Comparison of ENCODE assay signal across 7 mouse cellular contexts in genomic region chr19:45081279-45081678, GRCm38 (mm10). TPM values are rescaled to one million over a fixed set of nuclear protein-coding genes. Genes with fewer than 3 reads are reported as not detected.
A peak's percentile ranks its signal among the peaks of the same experiment; 100 is the strongest.
DNase-seq lines count a peak whose midpoint lies in the region; ATAC-seq and TF ChIP-seq lines count a peak whose summit lies in the region.

No protein-coding gene starts in this region.

- 0% methylated on average over 5 of the region's 5 CpGs for WGBS in forebrain, embryonic 12.5 days
- 0% methylated on average over 5 of the region's 5 CpGs for WGBS in hindbrain, embryonic 10.5 days
- WGBS in midbrain, embryonic 11.5 days, result 0% methylated on average over 5 of the region's 5 CpGs

- no peaks in the 10 kb centered on the region for H3K9me3 ChIP-seq in forebrain, embryonic 12.5 days
- H3K9me3 ChIP-seq in hindbrain, embryonic 10.5 days, result no peaks in the 10 kb centered on the region
- no peaks in the 10 kb centered on the region for H3K9me3 ChIP-seq in midbrain, embryonic 11.5 days (ENCODE audit: control insufficient read depth, low read length)

- peaks cover 99% of the 10 kb centered on the region for H3K27me3 ChIP-seq in forebrain, embryonic 12.5 days
- peaks cover 100% of the 10 kb centered on the region for H3K27me3 ChIP-seq in hindbrain, embryonic 10.5 days (ENCODE audit: insufficient read depth, poor library complexity, severe bottlenecking)
- H3K27me3 ChIP-seq in midbrain, embryonic 11.5 days (ENCODE audit: control insufficient read depth, insufficient read depth, low read length), result peaks cover 52% of the 10 kb centered on the region

- intact Hi-C loops in left cerebral cortex, postnatal 36 days (cut with DNase I), result loop anchor here (2.0 kb wide), 1 partner anchor 78 kb away; no protein-coding TSS in a partner anchor

- H3K4me1 ChIP-seq in forebrain, embryonic 12.5 days, result peaks cover 33% of the 10 kb centered on the region
- peaks cover 65% of the 10 kb centered on the region for H3K4me1 ChIP-seq in hindbrain, embryonic 10.5 days (replicated peaks)
- H3K4me1 ChIP-seq in midbrain, embryonic 11.5 days (ENCODE audit: control insufficient read depth, insufficient read depth, low read length), result peaks cover 24% of the 10 kb centered on the region

- no peak for TF ChIP-seq POLR2A in brain, embryonic 14.5 days (IDR thresholded peaks at IDR 0.05; ENCODE audit: borderline replicate concordance, extremely low read depth, insufficient read depth, insufficient read length, poor library complexity, severe bottlenecking)

- ATAC-seq in forebrain, embryonic 12.5 days (ENCODE audit: low FRiP score), result no peak
- no peak for ATAC-seq in midbrain, embryonic 11.5 days (ENCODE audit: low FRiP score)

- peak; percentile 93 for TF ChIP-seq CTCF in brain, embryonic 14.5 days (IDR thresholded peaks at IDR 0.05; ENCODE audit: borderline replicate concordance, extremely low read depth, insufficient read depth, insufficient read length)

- H3K36me3 ChIP-seq in forebrain, embryonic 12.5 days (replicated peaks), result no peaks in the 10 kb centered on the region
- no peaks in the 10 kb centered on the region for H3K36me3 ChIP-seq in hindbrain, embryonic 10.5 days
- no peaks in the 10 kb centered on the region for H3K36me3 ChIP-seq in midbrain, embryonic 11.5 days (ENCODE audit: control insufficient read depth, insufficient read depth, low read length)

- peak overlapping the region; percentile 51 for H3K4me2 ChIP-seq in forebrain, embryonic 12.5 days
- peak overlapping the region; percentile 27; the same call in 1 of the 2 replicates for H3K4me2 ChIP-seq in midbrain, embryonic 11.5 days

- H3K27ac ChIP-seq in forebrain, embryonic 12.5 days, result no peak overlapping the region
- H3K27ac ChIP-seq in hindbrain, embryonic 10.5 days, result no peak overlapping the region
- H3K27ac ChIP-seq in midbrain, embryonic 11.5 days (ENCODE audit: low read depth, low read length), result no peak overlapping the region

- peak; percentile 79 for DNase-seq in MN1 (ENCODE audit: low spot score)
- peak; percentile 79 for DNase-seq in brain, embryonic 14.5 days (ENCODE audit: low read depth)
- DNase-seq in hindbrain, embryonic 10.5 days (ENCODE audit: low spot score), result peak; percentile 82
- peak; percentile 52 to 57 for DNase-seq in left cerebral cortex, postnatal 36 days (ENCODE audit: low spot score in 2 of 2)
- peak; percentile 99 for DNase-seq in midbrain, embryonic 11.5 days (ENCODE audit: low spot score, missing footprints)
- DNase-seq in spleen, postnatal 10 days (ENCODE audit: low spot score in 2 of 2), result peak; percentile 75 to 82

- peak overlapping the region; percentile 31 for H3K4me3 ChIP-seq in forebrain, embryonic 12.5 days (replicated peaks)
- H3K4me3 ChIP-seq in hindbrain, embryonic 10.5 days, result peak overlapping the region; percentile 44
- H3K4me3 ChIP-seq in midbrain, embryonic 11.5 days (ENCODE audit: low read depth, low read length), result no peak overlapping the region

- H3K9ac ChIP-seq in forebrain, embryonic 12.5 days, result no peak overlapping the region
- no peak overlapping the region for H3K9ac ChIP-seq in midbrain, embryonic 11.5 days (ENCODE audit: low read length)

RNA-seq across cellular contexts. Expression of gene Kazald1, which starts 6.2 kb away (rescaled TPM):
- 1.5 and 3.0 TPM in 2 replicates for polyA plus RNA-seq in brain, embryonic 14.5 days (2012; rRNA removed)
- polyA plus RNA-seq in forebrain, embryonic 12.5 days (2016; fragmentation: Nextera tagmentation; extraction: Ambion mirVana), result 0.86 and 0.95 TPM in 2 replicates
- 1.3 and 8.9 TPM in 2 replicates for polyA plus RNA-seq in hindbrain, embryonic 10.5 days (2016; fragmentation: Nextera tagmentation; extraction: Ambion mirVana)
- total RNA-seq in left cerebral cortex, postnatal 36 days (2021), result 1 to 10 TPM; 3.4 to 4.1 TPM
- polyA plus RNA-seq in midbrain, embryonic 11.5 days (2014; fragmentation: Nextera tagmentation; extraction: Ambion mirVana), result 0.38 and 0.39 TPM in 2 replicates

RNA-seq across cellular contexts. Expression of gene Sfxn3, which starts 34.0 kb away (rescaled TPM):
- 83.3 and 93.1 TPM in 2 replicates for polyA plus RNA-seq in brain, embryonic 14.5 days (2012; rRNA removed)
- polyA plus RNA-seq in forebrain, embryonic 12.5 days (2016; fragmentation: Nextera tagmentation; extraction: Ambion mirVana), result 30.3 and 30.4 TPM in 2 replicates
- 9.8 and 17.8 TPM in 2 replicates for polyA plus RNA-seq in hindbrain, embryonic 10.5 days (2016; fragmentation: Nextera tagmentation; extraction: Ambion mirVana)
- total RNA-seq in left cerebral cortex, postnatal 36 days (2021), result 100 to 1,000 TPM; 118 to 119 TPM
- polyA plus RNA-seq in midbrain, embryonic 11.5 days (2014; fragmentation: Nextera tagmentation; extraction: Ambion mirVana), result 17.7 and 20.4 TPM in 2 replicates

RNA-seq across cellular contexts. Expression of gene Pdzd7, which starts 35.8 kb away (rescaled TPM):
- 8.8 and 9.8 TPM in 2 replicates for polyA plus RNA-seq in brain, embryonic 14.5 days (2012; rRNA removed)
- polyA plus RNA-seq in forebrain, embryonic 12.5 days (2016; fragmentation: Nextera tagmentation; extraction: Ambion mirVana), result 0.45 and 0.50 TPM in 2 replicates
- polyA plus RNA-seq in hindbrain, embryonic 10.5 days (2016; fragmentation: Nextera tagmentation; extraction: Ambion mirVana), result 0.26 and 0.40 TPM in 2 replicates
- 1 to 10 TPM; 3.3 to 5.8 TPM for total RNA-seq in left cerebral cortex, postnatal 36 days (2021)
- polyA plus RNA-seq in midbrain, embryonic 11.5 days (2014; fragmentation: Nextera tagmentation; extraction: Ambion mirVana), result 0.17 and 0.19 TPM in 2 replicates
